ENCODE assay signal across 20 mouse cellular contexts in the genomic region with DNA sequence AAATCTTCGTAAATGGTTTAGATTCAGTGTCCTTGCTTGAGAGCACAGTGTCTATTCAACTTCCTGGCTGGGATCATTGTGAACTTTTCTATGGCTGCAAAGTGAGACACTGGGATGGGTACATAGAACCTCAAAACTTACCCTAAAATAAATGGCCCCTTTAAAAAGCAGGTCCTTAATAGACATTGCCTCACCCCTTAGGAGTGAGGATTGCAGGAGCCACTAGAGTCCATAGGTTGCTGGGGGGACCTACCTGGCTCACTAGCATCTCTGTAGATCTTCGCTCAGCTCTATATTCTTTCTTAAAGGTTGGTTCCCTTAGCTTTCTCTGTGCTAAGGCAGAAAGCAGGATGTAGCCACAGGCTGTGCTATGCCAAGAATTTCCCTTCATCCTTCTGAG. TPM values are rescaled to one million over a fixed set of nuclear protein-coding genes. Genes with fewer than 3 reads are reported as not detected.
DNase-seq lines count a peak whose midpoint lies in the region; ATAC-seq and TF ChIP-seq lines count a peak whose summit lies in the region.
"Had no signal": no experiment of that assay in that cellular context is flagged by ENCODE, and none has a peak within 500 bp of the region (broad histone marks: within the 10 kb centered on the region; RNA-seq: fewer than 3 reads in every experiment).

No protein-coding gene starts in this region.

- H3K4me3 ChIP-seq in heart, adult 2 months = no peak overlapping the region
- no peak overlapping the region for H3K4me3 ChIP-seq in midbrain, embryonic 11.5 days (ENCODE audit: low read depth, low read length)
- H3K4me3 ChIP-seq in midbrain, embryonic 15.5 days = no peak overlapping the region

- TF ChIP-seq CTCF in heart, adult 2 months (IDR thresholded peaks at IDR 0.05) = no peak

- 84% methylated on average over 2 of the region's 2 CpGs for WGBS in heart, adult 2 months
- 90% methylated on average over 2 of the region's 2 CpGs for WGBS in midbrain, embryonic 11.5 days
- WGBS in midbrain, embryonic 15.5 days = 88% methylated on average over 2 of the region's 2 CpGs

- intact Hi-C loops in heart, adult 2 months (cut with DNase I) = no loop called here

- no peaks in the 10 kb centered on the region for H3K36me3 ChIP-seq in heart, adult 2 months (ENCODE audit: control insufficient read depth, insufficient read depth, low read length)
- H3K36me3 ChIP-seq in midbrain, embryonic 11.5 days (ENCODE audit: control insufficient read depth, insufficient read depth, low read length) = no peaks in the 10 kb centered on the region
- H3K36me3 ChIP-seq in midbrain, embryonic 15.5 days (replicated peaks) = no peaks in the 10 kb centered on the region
- H3K36me3 ChIP-seq: G1E had no signal

- no peak for ATAC-seq in midbrain, embryonic 11.5 days (ENCODE audit: low FRiP score)
- ATAC-seq in midbrain, embryonic 15.5 days (replicated peaks) = no peak
- ATAC-seq: activated CD4-positive, CD25-positive, alpha-beta regulatory T cell, adult 4 months; CD4-positive, CD25-positive, alpha-beta regulatory T cell, adult 4 months; Patski had no signal

- TF ChIP-seq POLR2A in heart, adult 2 months (IDR thresholded peaks at IDR 0.05; ENCODE audit: insufficient read depth, low read depth, low read length) = no peak

- no peaks in the 10 kb centered on the region for H3K9me3 ChIP-seq in midbrain, embryonic 11.5 days (ENCODE audit: control insufficient read depth, low read length)
- no peaks in the 10 kb centered on the region for H3K9me3 ChIP-seq in midbrain, embryonic 15.5 days
- H3K9me3 ChIP-seq: G1E had no signal

- no peaks in the 10 kb centered on the region for H3K79me2 ChIP-seq in heart, adult 2 months (replicated peaks; ENCODE audit: control insufficient read depth, insufficient read depth, low read length)

- no peaks in the 10 kb centered on the region for H3K27me3 ChIP-seq in heart, adult 2 months (ENCODE audit: control insufficient read depth, insufficient read depth, low read length)
- no peaks in the 10 kb centered on the region for H3K27me3 ChIP-seq in midbrain, embryonic 11.5 days (ENCODE audit: control insufficient read depth, insufficient read depth, low read length)
- no peaks in the 10 kb centered on the region for H3K27me3 ChIP-seq in midbrain, embryonic 15.5 days (replicated peaks)
- H3K27me3 ChIP-seq: CH12.LX, Patski had no signal

- no peak overlapping the region for H3K4me2 ChIP-seq in midbrain, embryonic 11.5 days
- no peak overlapping the region for H3K4me2 ChIP-seq in midbrain, embryonic 15.5 days

- no peak for TF ChIP-seq EP300 in heart, adult 2 months (IDR thresholded peaks at IDR 0.05; ENCODE audit: insufficient read depth, low read depth, low read length)

- DNase-seq in heart, adult 11 months = peak; percentile 62
- DNase-seq in heart, adult 2 months = no peak
- DNase-seq in midbrain, embryonic 11.5 days (ENCODE audit: low spot score, missing footprints) = peak; percentile 72
- DNase-seq: adrenal gland, adult 2 months; adrenal gland, adult 8-10 months; adrenal gland, postnatal 10 days; adrenal gland, postnatal 14 days; adrenal gland, postnatal 25 days; adrenal gland, postnatal 36 days; B cell, adult 2 months; cerebellum, adult 11 months; cerebellum, adult 11-12 months; cerebellum, adult 18-20 months had no signal

- no peak overlapping the region for H3K9ac ChIP-seq in heart, adult 2 months (ENCODE audit: low read depth, low read length)
- H3K9ac ChIP-seq in midbrain, embryonic 11.5 days (ENCODE audit: low read length) = no peak overlapping the region
- H3K9ac ChIP-seq in midbrain, embryonic 15.5 days = no peak overlapping the region

- H3K4me1 ChIP-seq in heart, adult 2 months (ENCODE audit: control insufficient read depth, insufficient read depth, low read length) = no peaks in the 10 kb centered on the region
- no peaks in the 10 kb centered on the region for H3K4me1 ChIP-seq in midbrain, embryonic 11.5 days (ENCODE audit: control insufficient read depth, insufficient read depth, low read length)
- no peaks in the 10 kb centered on the region for H3K4me1 ChIP-seq in midbrain, embryonic 15.5 days

- no peak overlapping the region for H3K27ac ChIP-seq in heart, adult 2 months
- H3K27ac ChIP-seq in midbrain, embryonic 11.5 days (ENCODE audit: low read depth, low read length) = no peak overlapping the region
- H3K27ac ChIP-seq in midbrain, embryonic 15.5 days = no peak overlapping the region

RNA-seq across cellular contexts. Expression of a gene that starts 12.6 kb away (rescaled TPM):
- 1 to 10 TPM; 1.7 to 1.9 TPM for total RNA-seq in heart, adult 2 months (2021)
- polyA plus RNA-seq in heart, adult 2 months (2012; rRNA removed) = 1.5 and 2.6 TPM in 2 replicates
- 0.22 and 0.26 TPM in 2 replicates for polyA plus RNA-seq in midbrain, embryonic 11.5 days (2014; fragmentation: Nextera tagmentation; extraction: Ambion mirVana)
- 2.1 and 2.9 TPM in 2 replicates for polyA plus RNA-seq in midbrain, embryonic 15.5 days (2015; fragmentation: Nextera tagmentation; extraction: Ambion mirVana)
- total RNA-seq: CH12.LX had no signal
- polyA plus RNA-seq: C2C12, G1E had no signal

Comparison
In these comparisons a context has a peak if more than half of its experiments do, and no peak if none do; other contexts are left out.
1. DNase-seq: peak in heart, adult 11 months (single experiment) and midbrain, embryonic 11.5 days (single experiment); none in heart, adult 2 months (0 of 2).